Mouse (Mus musculus) thymus, adult 2 months (tissue): ENCODE data around the gene Adamts2.

ENCODE experiments used
- CTCF ChIP-seq: fragments of 200-500 bp; IDR thresholded peaks from 2 replicates; pipeline ENCODE4 v1.5.1; 2012; ENCODE audit warnings: mild to moderate bottlenecking, control low read depth, low read length, moderate library complexity, borderline replicate concordance; ENCODE audit not compliant: control insufficient read depth, poor library complexity, insufficient read depth; ENCODE audit errors: extremely low read depth
- POLR2A ChIP-seq: fragments of 200-500 bp; IDR thresholded peaks from 2 replicates; pipeline ENCODE4 v1.6.1; 2012; ENCODE audit warnings: mild to moderate bottlenecking, low read length, control low read depth, moderate library complexity; ENCODE audit not compliant: control insufficient read depth, poor library complexity, insufficient read depth; ENCODE audit errors: extremely low read depth

GRCm38 (mm10) chr11:50797674-50798073 lies 195.8 kb downstream of the Adamts2 start:
- TF ChIP-seq POLR2A (no peak), CTCF (no peak)
